Mouse (Mus musculus) skeletal muscle tissue, adult 2 months (tissue): ENCODE measurements around the gene 2010003K11Rik.
A peak's percentile ranks its signal among the peaks of the same experiment; 100 is the strongest.
"Not testable (repeated sequence)": the region's sequence is repeated elsewhere in the genome, so short reads cannot be mapped to it uniquely, and the experiment has no call there.

ENCODE experiments used
- DNase-seq: peaks from one replicate; pipeline ENCODE4 v3.0.0-alpha.2; 2012; ENCODE audit warnings: low read depth, low spot score

Gene 2010003K11Rik

GRCm38 (mm10) chr19:4461981-4462380 is 36.4 kb downstream of the 2010003K11Rik start:
- DNase-seq = no peak

GRCm38 (mm10) chr19:4456227-4456626 is 42.2 kb downstream of the 2010003K11Rik start:
- DNase-seq = no peak

- no peak for DNase-seq
These were observed 43.1 kb downstream of the 2010003K11Rik start for GRCm38 (mm10) chr19:4455071-4455800.

GRCm38 (mm10) chr19:4454040-4454439 is 44.3 kb downstream of the 2010003K11Rik start:
- DNase-seq = not testable (repeated sequence)

GRCm38 (mm10) chr19:4452525-4452924 is 45.9 kb downstream of the 2010003K11Rik start:
- no peak for DNase-seq

GRCm38 (mm10) chr19:4451965-4452364 is 46.4 kb downstream of the 2010003K11Rik start:
- no peak for DNase-seq

- DNase-seq = no peak
These were observed 47.3 kb downstream of the 2010003K11Rik start for GRCm38 (mm10) chr19:4451098-4451497.

- no peak for DNase-seq
These were observed 47.7 kb downstream of the 2010003K11Rik start for GRCm38 (mm10) chr19:4450666-4451065.

- no peak for DNase-seq
These were observed 49.2 kb downstream of the 2010003K11Rik start for GRCm38 (mm10) chr19:4449230-4449629.

GRCm38 (mm10) chr19:4447445-4447844 is 50.9 kb downstream of the 2010003K11Rik start:
- peak; percentile 20 for DNase-seq
